Mouse (Mus musculus): ENCODE measurements around the gene A530016L24Rik.

GRCm38 (mm10) chr12:112506267-112506666, 17.0 kb downstream of the A530016L24Rik start:
- TF ChIP-seq CTCF (IDR thresholded peaks at IDR 0.05; ENCODE audit: insufficient read depth, low read depth, low read length) (no peak), POLR2A (IDR thresholded peaks at IDR 0.05; ENCODE audit: insufficient read depth, low read depth, low read length) (no peak)
